Mouse (Mus musculus): ENCODE measurements at regions not wholly inside any gene's neighbourhood (a gene's known extent, or its start where the extent isn't known, plus 50 kb on each side); places are given as distances from the start of the nearest gene placed in this dataset.
A peak's percentile ranks its signal among the peaks of the same experiment; 100 is the strongest.

- peak; percentile 40 for DNase-seq (ENCODE audit: low read depth, low spot score)
These were observed 212.4 kb downstream of the Efhb start for GRCm38 (mm10) chr17:53250570-53251265.

GRCm38 (mm10) chr17:53248501-53248900 lies 214.6 kb downstream of the Efhb start:
- no peak for DNase-seq (ENCODE audit: low read depth, low spot score)

- no peak for DNase-seq (ENCODE audit: low read depth, low spot score)
These were observed 215.4 kb downstream of the Efhb start for GRCm38 (mm10) chr17:53247593-53248236.

GRCm38 (mm10) chr17:53210416-53210772 lies 252.7 kb downstream of the Efhb start:
- DNase-seq (ENCODE audit: low read depth, low spot score) = no peak

- no peak for DNase-seq (ENCODE audit: low read depth, low spot score)
These were observed 253.3 kb downstream of the Efhb start for GRCm38 (mm10) chr17:53209720-53210415.
